Mouse (Mus musculus): ENCODE measurements around the gene Nfib.

Gene Nfib

DNA sequence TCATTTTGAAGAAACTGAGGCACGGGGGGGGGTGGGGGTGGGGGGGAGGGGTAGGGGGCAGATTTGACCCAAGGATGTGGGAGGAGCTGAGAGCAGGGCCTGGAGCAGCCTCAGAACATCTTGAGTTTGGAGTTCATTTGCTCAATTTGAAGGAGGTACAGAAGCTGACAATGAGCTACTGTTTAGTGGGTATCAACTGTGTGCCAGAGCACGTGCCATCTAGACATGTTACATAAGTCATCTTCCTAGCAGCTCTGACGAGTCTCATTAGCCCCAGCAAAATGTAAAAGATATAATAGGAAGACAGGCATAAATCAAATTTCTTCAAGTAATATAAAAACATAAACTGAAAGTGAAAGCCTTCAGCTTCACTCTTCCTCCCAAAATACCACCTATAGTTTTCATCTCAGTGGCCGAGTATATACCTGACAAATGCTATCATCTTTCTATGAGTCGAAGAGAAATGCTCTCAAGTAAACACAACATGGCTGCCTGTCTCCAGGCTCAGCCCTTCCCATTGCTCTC is 165.0 kb downstream of the Nfib start:
- no peak for ATAC-seq (ENCODE audit: low TSS enrichment)

DNA sequence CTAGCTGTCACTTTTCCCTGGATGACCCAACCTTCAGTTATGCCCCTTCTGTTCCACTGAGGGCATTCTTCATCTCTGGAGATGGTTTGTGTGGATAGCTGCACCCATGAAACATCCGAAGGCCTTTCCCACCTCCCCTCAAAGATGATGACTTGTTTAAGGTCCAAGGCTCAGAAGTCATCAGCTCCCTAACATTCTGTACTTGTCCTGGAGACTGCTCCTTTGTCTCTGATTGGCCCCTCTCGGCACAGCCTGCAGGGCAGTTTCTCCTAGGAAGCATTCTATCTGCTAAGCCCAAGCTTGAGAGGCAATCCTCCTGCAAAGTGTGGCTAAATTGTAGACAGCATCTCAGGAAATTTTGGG is 165.5 kb downstream of the Nfib start:
- ATAC-seq (ENCODE audit: low TSS enrichment), result no peak

DNA sequence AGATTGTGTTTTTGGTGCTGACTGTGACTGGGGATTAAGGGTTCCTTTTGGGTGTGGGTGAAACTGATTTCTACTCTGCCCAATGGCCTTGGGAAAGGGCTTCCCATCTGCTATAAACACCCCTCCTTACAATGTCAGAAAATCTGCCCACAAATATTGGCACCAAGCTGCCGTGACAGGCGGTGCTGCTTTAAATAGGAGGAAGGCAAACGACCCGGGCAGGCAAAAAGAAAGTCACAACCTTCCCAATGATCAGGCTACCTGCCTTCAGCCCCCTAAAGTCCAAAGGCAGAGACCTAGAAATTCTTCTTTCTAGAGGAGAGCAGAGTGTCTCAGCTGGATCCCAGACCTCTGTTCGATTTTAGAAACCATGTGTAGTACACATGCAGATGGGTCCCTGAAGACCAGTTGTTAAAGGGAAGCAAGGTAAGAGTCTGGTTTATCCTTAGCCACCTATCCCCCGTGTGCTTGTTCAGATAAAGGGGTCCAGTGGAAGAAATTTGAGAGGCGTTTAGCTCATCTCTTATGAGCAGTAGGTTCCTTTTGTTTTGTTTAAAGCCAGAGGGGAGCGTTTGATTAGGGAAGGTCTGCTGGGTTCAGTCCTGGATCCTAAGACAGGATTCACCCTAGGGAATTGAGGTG is 166.0 kb downstream of the Nfib start:
- no peak for ATAC-seq (ENCODE audit: low TSS enrichment)

- no peak for ATAC-seq (ENCODE audit: low TSS enrichment)
Observed at GRCm38 (mm10) chr4:82538815-82539214, 166.7 kb downstream of the Nfib start.

DNA sequence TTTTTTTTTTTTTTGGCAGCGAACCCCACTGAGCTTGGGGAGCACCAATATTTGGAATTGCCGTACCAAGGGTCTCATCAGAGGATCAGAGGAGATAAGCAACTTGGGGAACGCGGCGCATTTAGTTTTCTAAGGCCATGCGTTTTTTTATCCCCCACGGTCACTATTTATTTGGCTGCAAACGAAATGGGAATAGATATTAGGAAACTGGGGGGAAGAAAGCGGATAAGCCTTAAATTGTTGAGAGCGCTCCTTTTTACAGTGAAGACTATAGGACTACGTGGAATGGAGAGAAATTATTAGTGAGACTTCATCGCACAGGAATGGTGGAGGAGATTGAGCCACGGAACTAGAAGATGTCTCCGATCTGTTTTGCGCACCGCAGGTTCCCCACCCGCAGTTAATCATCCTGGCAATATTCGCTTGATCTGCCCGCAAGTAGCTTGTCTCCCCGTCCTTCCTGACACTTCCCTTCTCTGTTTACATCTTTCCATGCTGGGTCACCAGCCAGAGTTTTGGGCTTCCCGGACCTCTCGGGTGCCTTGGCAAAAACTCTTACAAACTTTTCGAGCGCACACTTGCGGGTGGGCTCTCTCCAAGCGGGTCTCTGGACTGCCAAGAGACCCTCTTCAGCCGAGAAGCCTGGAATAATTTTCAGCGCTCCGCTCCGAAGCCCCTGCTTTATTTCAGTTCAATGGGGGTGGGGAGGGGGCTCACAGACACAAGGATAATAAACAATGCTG is 167.3 kb downstream of the Nfib start:
- no peak for ATAC-seq (ENCODE audit: low TSS enrichment)

GRCm38 (mm10) chr4:82537279-82537967 is 168.1 kb downstream of the Nfib start:
- ATAC-seq (ENCODE audit: low TSS enrichment), result no peak

DNA sequence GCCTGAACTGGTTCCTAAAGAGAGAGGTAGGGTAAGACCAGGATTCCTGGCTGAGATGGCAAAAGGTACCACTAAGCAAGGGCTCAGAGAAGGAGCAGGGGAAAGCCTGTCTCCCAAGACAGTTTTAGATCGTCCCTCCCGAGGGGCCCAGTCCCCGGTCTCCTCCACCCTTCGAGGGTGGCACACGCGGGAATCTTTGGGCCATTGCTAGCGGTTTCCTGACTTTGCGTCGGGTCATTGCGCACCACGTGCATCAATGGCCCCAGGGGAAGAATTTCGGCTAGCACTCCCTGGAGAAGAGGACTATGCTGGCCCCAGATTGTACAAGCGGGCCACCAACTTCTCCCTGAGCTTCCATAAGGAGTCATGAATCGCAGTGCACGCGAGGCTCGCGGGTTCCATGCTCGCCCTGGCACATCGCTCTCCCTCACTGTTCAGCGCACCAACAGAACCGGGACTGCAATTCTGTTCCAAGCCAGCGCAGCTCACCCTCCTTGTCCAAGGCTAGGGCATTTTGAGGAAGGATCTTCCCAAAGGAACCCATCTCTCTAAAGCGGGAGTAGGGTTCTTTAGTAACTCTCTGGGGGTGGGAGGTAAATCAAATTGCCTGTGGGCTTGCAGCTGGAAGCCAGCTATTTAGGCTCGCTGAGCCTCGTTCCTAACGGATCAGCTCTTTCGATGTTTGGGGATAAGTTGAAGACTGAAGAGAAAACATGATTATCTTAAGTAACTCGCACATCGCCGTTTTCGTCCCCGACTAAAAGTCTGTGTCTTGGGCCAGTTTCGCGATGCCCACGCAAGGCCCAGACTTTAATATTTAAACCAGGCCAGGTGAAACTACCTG is 168.9 kb downstream of the Nfib start:
- 0 out of 2 replicates have a peak, but pooled peaks have one; percentile 22 for ATAC-seq (ENCODE audit: low TSS enrichment)

DNA sequence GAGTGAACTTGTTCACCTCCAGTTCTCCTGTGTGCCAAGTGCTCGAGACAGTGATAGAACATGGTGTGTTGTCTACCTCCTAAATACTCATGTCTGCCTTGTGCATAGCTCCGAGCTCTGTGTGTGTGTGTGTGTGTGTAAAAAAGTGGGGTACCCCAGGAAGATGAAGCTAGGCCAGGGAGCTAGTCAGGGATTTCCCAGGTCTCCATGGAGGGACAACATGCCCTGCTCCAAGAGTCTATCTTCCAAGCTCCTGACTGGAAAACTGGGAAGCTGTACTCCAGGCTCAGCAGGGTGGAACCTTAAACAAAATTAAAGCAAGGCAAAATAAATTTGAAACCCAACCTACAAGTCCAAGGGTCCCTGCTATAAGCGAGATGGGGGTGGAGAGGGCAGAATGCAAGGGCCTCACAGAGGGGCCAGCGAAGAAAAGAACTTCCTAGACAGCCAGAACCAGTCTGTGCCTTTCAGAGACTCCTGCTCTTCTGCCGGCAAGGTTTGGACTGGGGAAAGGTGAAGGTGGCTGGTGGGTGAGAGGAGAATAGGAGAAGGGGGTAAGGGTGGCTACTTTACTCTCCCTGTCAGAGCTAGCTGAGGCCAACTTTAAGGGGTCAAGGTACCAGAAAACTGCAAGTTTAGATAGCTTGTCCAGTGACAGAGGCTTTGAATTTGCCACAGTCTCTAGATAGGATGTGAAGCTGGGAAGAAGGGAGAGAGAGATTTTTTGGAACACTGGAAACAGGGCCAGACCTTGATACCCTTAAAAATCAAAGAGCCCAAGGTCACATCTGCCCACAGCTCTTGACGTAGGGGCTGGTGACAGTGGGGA is 169.7 kb downstream of the Nfib start:
- no peak for ATAC-seq (ENCODE audit: low TSS enrichment)

DNA sequence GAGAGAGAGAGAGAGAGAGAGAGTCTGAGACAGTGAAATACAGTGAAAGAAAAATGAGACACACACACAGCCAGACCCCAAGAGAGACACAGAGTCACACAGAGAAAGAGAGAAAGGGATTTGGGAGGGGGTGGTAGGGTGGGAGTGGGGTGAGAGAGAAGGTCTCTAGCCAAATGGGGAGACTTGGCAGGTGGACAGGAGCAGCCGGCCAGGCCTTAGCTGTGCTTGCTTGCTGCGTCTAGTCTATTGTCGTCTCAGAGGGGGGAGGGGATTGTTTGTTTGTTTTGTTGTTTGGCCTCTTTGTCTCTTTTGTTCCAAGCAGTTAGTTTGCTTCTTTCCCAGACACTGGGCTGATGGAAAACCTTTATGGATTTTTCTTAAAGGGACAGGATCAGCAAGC is 172.3 kb downstream of the Nfib start:
- ATAC-seq (ENCODE audit: low TSS enrichment), result no peak

DNA sequence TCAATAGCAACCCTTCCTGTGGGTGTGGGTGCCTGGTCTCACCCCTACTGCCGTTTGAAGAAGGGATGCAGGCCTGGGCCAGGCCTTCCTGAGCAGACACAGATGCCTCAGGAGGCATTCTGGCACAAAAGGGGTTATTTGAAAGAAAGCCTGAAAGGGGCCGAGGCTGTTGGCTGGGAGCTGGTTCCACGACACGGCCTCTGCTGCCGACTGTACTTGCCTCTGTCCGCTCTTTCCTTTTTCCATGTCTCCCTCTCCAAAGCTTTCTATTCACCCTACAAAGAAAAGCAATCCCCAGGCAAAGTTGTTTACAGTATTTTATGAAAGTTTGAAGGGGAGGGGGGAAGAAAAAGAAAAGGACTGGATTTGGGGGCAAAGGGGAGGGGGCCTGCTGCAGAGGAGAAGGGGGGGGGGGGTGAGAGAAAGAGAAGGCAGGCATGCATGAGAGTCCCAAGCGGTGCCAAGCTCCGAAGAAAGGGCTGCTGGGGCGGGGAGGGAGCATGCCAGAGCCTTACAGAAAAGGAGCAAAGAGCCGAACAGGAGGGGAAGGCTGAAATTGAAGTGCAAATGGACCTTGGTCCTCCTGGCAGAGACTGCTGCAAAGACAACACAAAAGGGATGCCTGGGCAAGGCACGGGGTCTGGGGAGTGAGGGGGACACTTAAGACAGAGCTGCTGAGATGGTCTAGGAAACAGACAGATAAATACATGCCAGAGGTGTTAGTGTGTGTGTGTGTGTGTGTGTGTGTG is 172.9 kb downstream of the Nfib start:
- ATAC-seq (ENCODE audit: low TSS enrichment), result peak; percentile 18; the same call in 1 of the 2 replicates

GRCm38 (mm10) chr4:82531977-82532376 is 173.6 kb downstream of the Nfib start:
- no peak for ATAC-seq (ENCODE audit: low TSS enrichment)

- ATAC-seq (ENCODE audit: low TSS enrichment), result no peak
Observed at GRCm38 (mm10) chr4:82530875-82531353, 174.6 kb downstream of the Nfib start.

DNA sequence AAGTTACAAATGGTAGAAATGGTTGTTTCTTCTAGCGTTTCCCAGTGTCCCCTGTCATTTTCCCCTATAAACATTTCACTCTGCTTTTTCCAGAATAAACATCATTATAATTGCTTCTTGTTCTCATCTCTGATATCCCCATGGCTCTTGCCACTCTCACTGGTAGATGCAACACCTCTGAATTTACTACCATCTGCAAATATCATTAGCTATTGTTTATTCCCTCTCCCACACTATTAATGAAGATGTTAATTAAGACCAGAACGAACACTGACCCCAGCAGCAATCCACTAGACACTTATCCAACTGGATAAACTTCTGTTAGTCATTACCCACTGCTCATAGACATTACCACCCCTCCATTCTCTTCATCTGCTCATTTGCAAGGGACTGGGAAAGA is 176.6 kb downstream of the Nfib start:
- no peak for ATAC-seq (ENCODE audit: low TSS enrichment)

GRCm38 (mm10) chr4:82519935-82520334 is 185.6 kb downstream of the Nfib start:
- no peak for ATAC-seq (ENCODE audit: low TSS enrichment)

DNA sequence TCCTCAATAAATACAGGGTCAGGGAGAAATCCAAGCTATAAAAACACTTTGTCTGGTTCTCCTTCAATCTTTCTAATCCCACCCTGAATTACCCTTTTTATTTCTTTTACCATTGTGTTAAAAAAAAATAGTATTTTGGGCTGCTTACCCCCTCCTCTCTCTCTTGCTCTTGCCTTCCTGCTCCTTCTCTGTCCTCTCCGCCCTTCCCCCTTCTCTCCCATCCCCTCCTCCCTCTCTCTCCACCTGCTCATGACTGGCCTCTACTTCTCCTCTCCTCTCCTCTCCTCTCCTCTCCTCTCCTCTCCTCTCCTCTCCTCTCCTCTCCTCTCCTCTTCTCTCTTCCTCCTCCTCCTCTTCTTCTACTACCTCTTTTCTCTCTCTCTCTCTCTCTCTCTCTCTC is 187.4 kb downstream of the Nfib start:
- ATAC-seq (ENCODE audit: low TSS enrichment), result no peak

- ATAC-seq (ENCODE audit: low TSS enrichment), result no peak
Observed at GRCm38 (mm10) chr4:82517311-82517710, 188.2 kb downstream of the Nfib start.

DNA sequence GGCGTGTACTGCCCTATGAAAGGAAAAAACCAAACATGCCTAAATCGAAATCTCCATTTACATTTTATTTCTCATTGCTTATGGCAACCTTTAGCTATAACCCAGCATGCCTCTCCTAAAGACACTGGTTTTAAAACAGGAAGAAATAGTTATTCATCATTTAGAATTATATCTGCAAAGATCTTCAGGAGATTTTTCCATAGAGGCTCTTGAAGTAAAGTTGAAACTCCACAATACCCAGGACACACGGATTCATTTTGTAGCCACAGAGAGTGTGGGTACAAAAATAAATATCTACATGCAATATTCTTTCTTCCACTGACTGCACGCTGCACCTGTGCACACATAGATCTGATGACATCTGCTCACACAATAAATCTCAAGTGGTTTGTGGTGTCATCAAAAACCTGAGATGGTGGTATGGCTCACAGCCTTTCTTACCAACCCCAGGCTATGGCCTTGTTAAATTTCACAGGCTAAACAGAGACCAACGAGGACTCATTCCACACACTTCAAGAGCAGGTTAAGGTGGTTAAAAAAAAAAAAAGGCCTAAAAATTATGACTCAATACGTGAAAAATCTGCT is 189.2 kb downstream of the Nfib start:
- no peak for ATAC-seq (ENCODE audit: low TSS enrichment)

GRCm38 (mm10) chr4:82514921-82515320 is 190.6 kb downstream of the Nfib start:
- ATAC-seq (ENCODE audit: low TSS enrichment), result no peak

DNA sequence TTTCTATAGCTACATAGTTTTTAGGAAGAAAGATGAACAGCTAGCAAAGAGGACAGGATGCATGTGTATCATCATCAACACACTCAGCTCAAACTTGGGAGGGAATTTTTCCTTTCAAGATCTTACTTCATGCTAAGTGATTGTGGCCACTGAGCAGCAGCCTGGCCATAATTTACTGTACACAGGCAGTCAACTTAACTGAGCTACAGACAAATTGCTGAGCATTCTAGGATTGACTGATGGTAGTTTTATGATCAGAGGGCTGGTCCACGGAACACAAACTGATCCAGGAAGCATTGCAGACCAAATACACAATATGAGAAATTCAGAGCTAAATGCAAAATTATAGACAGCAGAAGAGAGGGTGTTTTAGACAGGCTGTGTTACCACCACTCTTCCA is 191.2 kb downstream of the Nfib start:
- no peak for ATAC-seq (ENCODE audit: low TSS enrichment)

GRCm38 (mm10) chr4:82513426-82513750 is 192.2 kb downstream of the Nfib start:
- ATAC-seq (ENCODE audit: low TSS enrichment), result no peak

All from frontal cortex, adult (tissue).